Mouse (Mus musculus) cerebellum, adult 18-20 months (tissue): ENCODE measurements at regions not wholly inside any gene's neighbourhood (a gene's known extent, or its start where the extent isn't known, plus 50 kb on each side); places are given as distances from the start of the nearest gene placed in this dataset.
A peak's percentile ranks its signal among the peaks of the same experiment; 100 is the strongest.
"Not testable (repeated sequence)": the region's sequence is repeated elsewhere in the genome, so short reads cannot be mapped to it uniquely, and the experiment has no call there.

Experiments used
- DNase-seq, 2 experiments: peaks; one replicate each; pipeline ENCODE4 v3.0.0; 2021

- no peak for DNase-seq
Measured at GRCm38 (mm10) chr4:67141896-67142295, 314.5 kb downstream of the Tlr4 start.

GRCm38 (mm10) chr4:67148521-67148920, 321.1 kb downstream of the Tlr4 start:
- peak; percentile 11 to 16 for DNase-seq

- DNase-seq: peak in 1 of 2 experiments; percentile 10
Measured at GRCm38 (mm10) chr4:67162673-67163072, 335.3 kb downstream of the Tlr4 start.

- no peak for DNase-seq
Measured at GRCm38 (mm10) chr4:67167720-67168119, 340.3 kb downstream of the Tlr4 start.

- no peak for DNase-seq
Measured at GRCm38 (mm10) chr4:67187725-67188510, 360.5 kb downstream of the Tlr4 start.

- DNase-seq: no peak
Measured at GRCm38 (mm10) chr4:67190536-67190935, 363.2 kb downstream of the Tlr4 start.

DNA sequence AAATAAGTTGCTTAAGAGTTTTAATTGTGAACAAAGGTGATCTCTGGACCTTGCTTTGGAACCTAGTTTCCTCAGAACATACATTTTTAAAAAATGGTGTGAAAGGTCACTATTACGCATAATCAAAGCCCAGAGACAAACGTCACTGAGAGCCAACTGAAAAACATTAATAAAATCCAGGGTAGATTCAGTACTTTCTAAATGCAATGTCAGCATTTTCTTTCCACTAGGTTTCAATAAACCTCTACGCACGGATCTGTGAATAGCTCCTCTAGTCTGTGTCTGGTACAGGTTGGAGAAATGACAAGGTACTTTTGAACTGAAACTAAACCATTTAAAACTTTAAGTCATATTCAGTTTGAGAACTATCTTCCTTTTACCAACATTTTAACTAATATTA, 367.0 kb downstream of the Tlr4 start:
- DNase-seq: no peak

GRCm38 (mm10) chr4:67196907-67197306, 369.5 kb downstream of the Tlr4 start:
- no peak for DNase-seq

- peak; percentile 31 to 35 for DNase-seq
Measured at GRCm38 (mm10) chr4:67208406-67208805, 381.0 kb downstream of the Tlr4 start.

GRCm38 (mm10) chr4:67213363-67213762, 386.0 kb downstream of the Tlr4 start:
- no peak for DNase-seq

DNA sequence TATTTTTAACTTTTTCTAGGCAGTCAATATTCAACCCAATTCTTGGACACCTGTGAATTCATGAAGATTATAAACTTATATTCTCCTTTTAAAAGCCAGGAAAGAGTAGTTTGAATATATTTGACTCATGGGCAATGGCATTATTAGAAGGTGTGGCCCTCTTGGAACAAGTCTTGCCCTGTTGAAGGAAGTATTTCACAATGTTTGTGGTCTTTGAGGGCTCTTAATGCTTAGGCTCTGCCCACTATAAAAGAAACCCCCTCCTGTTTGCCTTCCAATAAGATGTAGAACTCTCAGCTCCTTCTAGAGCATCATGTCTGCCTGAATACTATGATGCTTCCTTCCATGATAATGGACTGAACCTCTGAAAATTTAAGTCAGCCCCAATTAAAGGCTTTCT, 397.1 kb downstream of the Tlr4 start:
- no peak for DNase-seq

- no peak for DNase-seq
Measured at GRCm38 (mm10) chr4:67229214-67229613, 401.8 kb downstream of the Tlr4 start.

- DNase-seq: no peak
Measured at GRCm38 (mm10) chr4:67273553-67273952, 446.2 kb downstream of the Tlr4 start.

DNA sequence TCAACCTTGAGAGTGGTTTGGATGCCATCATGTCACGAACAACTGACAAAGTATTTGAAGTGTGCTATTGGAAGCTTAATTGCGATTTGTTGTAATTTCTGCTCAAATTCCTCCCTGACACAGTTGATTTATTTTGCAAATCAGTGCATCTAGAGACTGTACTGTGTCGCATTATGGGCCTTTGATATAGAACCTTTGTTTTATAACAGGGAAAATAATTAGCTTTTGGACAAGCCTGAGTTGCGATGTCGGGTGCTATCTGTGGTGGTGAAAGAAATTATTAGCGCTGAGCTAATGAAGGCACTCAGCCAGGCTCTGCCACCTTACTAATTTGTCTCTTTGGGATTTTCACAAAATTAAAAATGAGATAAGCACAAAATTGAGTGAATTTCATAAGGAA, 473.6 kb downstream of the Tlr4 start:
- DNase-seq: no peak

- DNase-seq: no peak
Measured at GRCm38 (mm10) chr4:67301740-67302139, 474.4 kb downstream of the Tlr4 start.

GRCm38 (mm10) chr4:67320098-67320497, 492.7 kb downstream of the Tlr4 start:
- not testable (repeated sequence) for DNase-seq
